Mouse (Mus musculus) liver, embryonic 14.5 days (tissue): ENCODE data around the gene Pop5. TPM values are rescaled to one million over a fixed set of nuclear protein-coding genes. Genes with fewer than 3 reads are reported as not detected.

Source experiments
- ATAC-seq: fragments of 200-750 bp; cut with Nextera tagmentation; 2 replicates; pipeline ENCODE4 v1.8.0; 2017; ENCODE audit warnings: moderate number of reproducible peaks, mild to moderate bottlenecking, moderate library complexity; ENCODE audit not compliant: insufficient read depth
- DNase-seq, 3 experiments: peaks; one replicate each; pipeline ENCODE4 v3.0.0-alpha.2; 2012 to 2013; ENCODE audit warnings: low read depth in 3 of 3, low spot score in 3 of 3
- H3K27ac ChIP-seq: fragments of 300-500 bp; sonication (generic); 2 replicates; pipeline ENCODE4 v1.5.1; 2014; ENCODE audit warnings: moderate library complexity, mild to moderate bottlenecking, control low read depth, inconsistent platforms
- H3K27me3 ChIP-seq: fragments of 300-500 bp; sonication (generic); 2 replicates; pipeline ENCODE4 v1.6.1; 2014; ENCODE audit warnings: mild to moderate bottlenecking, low read length, moderate library complexity; ENCODE audit not compliant: control insufficient read depth, insufficient read depth
- H3K36me3 ChIP-seq: fragments of 300-500 bp; sonication (generic); replicated peaks from 2 replicates; pipeline ENCODE4 v1.6.1; 2014; ENCODE audit warnings: low read depth; ENCODE audit not compliant: control insufficient read depth, insufficient read depth
- H3K4me1 ChIP-seq, 2 experiments: fragments of 200-500 bp in 1 of 2; fragments of 300-500 bp in 1 of 2; sonication (generic) in 1 of 2; replicated peaks; 2 replicates each; pipeline ENCODE4 v1.6.1; 2012 to 2014; ENCODE audit warnings: antibody characterized with exemption in 1 of 2, inconsistent platforms in 1 of 2, low read length in 1 of 2; ENCODE audit not compliant: control insufficient read depth in 2 of 2, insufficient read depth in 2 of 2
- H3K4me2 ChIP-seq: fragments of 300-500 bp; sonication (generic); 2 replicates; pipeline ENCODE4 v1.6.1; 2014; ENCODE audit warnings: low read depth, mild to moderate bottlenecking, control low read depth, moderate library complexity
- H3K4me3 ChIP-seq, 2 experiments: fragments of 200-500 bp in 1 of 2; fragments of 300-500 bp in 1 of 2; sonication (generic) in 1 of 2; 2 replicates each; pipeline ENCODE4 v1.5.1; 2012 to 2014; ENCODE audit warnings: low read depth in 2 of 2, low read length in 2 of 2, mild to moderate bottlenecking in 2 of 2, control low read depth in 1 of 2, inconsistent platforms in 1 of 2, moderate library complexity in 1 of 2; ENCODE audit not compliant: insufficient read depth in 1 of 2
- H3K9ac ChIP-seq: fragments of 300-500 bp; sonication (generic); replicated peaks from 2 replicates; pipeline ENCODE4 v1.6.1; 2014; ENCODE audit warnings: mild to moderate bottlenecking, control low read depth, moderate library complexity
- H3K9me3 ChIP-seq: fragments of 300-500 bp; sonication (generic); 2 replicates; pipeline ENCODE4 v1.6.1; 2016; ENCODE audit warnings: low read length, mixed read lengths; ENCODE audit not compliant: control insufficient read depth
- CTCF ChIP-seq: IDR thresholded peaks from 2 replicates; pipeline ENCODE4 v1.5.1; 2016; ENCODE audit warnings: antibody characterized with exemption, low read depth, control low read depth
- EP300 ChIP-seq: IDR thresholded peaks from 2 replicates; pipeline ENCODE4 v1.6.1; 2016; ENCODE audit warnings: antibody characterized with exemption, low read depth
- WGBS: fragments of 180-500 bp; shearing (Covaris S2); extraction: QIAGEN DNeasy Blood & Tissue Kit; methylation state at CpG from one replicate; pipeline ENCODE4 v1.1.7; 2014; ENCODE audit not compliant: insufficient replicate concordance; 5-methylcytosine and 5-hydroxymethylcytosine counted together
- polyA plus RNA-seq, 2 experiments: library from polyadenylated mRNA; depleted of rRNA in 1 of 2; stranded (reverse) in 1 of 2; unstranded in 1 of 2; fragments of >200 nt; fragmentation: Nextera tagmentation in 1 of 2; extraction: Ambion mirVana in 1 of 2; gene quantifications; 2 replicates each; pipeline versions ENCODE4 v1.2.1 to v1.2.3; 2012 to 2014

Gene Pop5
- polyA plus RNA-seq, 2 experiments, result 55.2 to 95.5 TPM

DNA sequence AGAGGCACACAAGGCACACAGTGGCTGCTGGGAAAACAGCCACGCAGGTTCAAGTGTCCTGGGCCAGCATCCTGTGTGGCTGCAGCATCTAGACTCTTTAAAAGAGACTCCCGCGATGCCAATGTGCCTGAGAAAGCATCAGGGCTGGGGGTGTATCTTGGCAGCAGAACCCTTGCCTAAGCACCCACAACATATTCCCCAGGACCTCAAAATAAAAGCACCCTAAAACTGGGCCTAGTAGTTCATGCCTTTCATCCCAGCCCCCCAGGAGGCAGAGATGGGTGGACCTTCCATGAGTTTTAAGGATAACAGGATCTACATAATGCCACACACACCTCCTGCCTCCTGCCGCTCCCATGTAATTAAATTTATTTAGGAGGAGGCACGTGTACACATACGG lies 1.1 kb upstream of the Pop5 start:
- Histone ChIP-seq H3K4me1 (peaks cover 4 to 12% of the 10 kb centered on the region in 2 experiments; a peak in 3 of 4 replicates), H3K4me3 (no peak overlapping the region), H3K27ac (no peak overlapping the region), H3K4me2 (no peak overlapping the region), H3K9ac (no peak overlapping the region), H3K9me3 (no peaks in the 10 kb centered on the region), H3K27me3 (peaks cover 19% of the 10 kb centered on the region), H3K36me3 (no peaks in the 10 kb centered on the region; the same call in 1 of the 2 replicates)
- ATAC-seq (no peak), DNase-seq (no peak)
- TF ChIP-seq CTCF, result no peak
- TF ChIP-seq EP300, result no peak
- 68% methylated on average over 6 of the region's 6 CpGs for WGBS

DNA sequence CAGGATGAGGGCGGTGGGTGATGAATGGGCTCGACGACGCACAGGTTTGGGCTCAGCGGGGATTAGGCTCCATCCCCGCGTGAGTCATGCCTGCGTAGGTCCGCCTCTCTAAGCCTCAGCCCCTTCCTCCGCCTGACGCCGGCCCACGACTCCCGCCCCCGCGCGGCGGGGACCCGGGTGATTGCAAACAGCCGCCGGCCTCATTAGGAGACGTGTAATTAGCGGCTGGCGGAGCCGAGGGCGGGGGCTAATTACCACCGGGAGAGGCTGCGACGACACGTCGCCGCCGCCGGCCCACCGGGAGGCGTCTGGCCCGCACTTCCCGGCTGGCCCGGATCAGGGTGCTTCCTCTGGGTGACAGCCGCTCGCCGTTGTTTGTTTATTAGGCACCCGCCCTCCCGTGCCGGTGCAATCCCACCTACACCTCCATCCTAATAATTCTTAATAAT lies 289 bp upstream of the Pop5 start:
- DNase-seq, result no peak
- under 1% methylated on average over 45 of the region's 45 CpGs for WGBS
- peak overlapping the region; percentile 49 to 50 for H3K4me3 ChIP-seq

DNA sequence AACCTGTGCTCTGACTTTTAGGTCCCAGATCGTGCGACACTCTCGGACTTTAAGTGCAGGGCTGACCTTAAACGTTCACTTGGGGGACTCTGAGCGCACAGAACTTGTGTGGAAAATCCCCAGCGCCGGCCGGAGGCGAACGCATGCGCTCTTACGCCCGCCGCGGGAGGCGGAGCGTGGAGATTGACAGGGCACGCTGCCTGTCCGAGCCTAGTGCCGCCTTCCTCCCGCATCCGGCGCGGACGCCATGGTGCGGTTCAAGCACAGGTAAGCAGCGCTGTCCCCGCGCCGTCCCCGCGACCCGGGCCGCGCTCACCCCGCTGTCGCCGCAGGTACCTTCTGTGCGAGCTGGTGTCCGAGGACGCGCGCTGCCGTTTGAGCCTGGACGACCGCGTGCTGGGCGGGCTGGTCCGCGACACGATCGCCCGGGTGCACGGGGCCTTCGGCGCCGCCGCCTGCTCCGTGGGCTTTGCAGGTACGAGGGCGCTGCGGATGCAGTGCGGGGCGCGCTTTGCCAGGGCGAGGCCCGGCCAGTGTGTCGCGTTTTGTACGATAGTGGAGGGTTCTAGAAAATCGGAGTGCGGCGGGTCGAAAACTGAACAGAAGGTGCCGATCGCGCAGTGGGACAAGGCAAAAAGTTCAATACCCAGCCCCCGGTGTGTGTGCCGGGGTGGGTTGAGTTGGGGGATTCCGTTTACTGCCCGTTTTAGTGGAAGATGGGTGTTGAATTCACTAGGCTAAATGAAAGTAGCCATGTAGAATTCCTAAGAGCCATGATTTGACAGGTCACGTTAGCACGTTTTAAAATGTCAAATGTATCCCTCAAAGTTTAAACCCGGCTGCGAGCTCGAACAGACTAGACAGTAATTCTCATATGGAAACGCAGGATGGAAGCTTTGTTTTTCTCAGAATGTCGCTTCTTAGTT lies 2.4 kb downstream of the Pop5 start:
- under 1% methylated on average over 88 of the region's 88 CpGs for WGBS
- ATAC-seq, result peak; percentile 86
- peak; percentile 79 to 87 (median 81) for DNase-seq
- peak overlapping the region; percentile 77 to 94 for H3K4me3 ChIP-seq
- H3K27me3 ChIP-seq, result peaks cover 19% of the 10 kb centered on the region
- H3K36me3 ChIP-seq, result peaks cover 34% of the 10 kb centered on the region
- H3K27ac ChIP-seq, result peak overlapping the region; percentile 47
- no peaks in the 10 kb centered on the region for H3K9me3 ChIP-seq
- H3K4me1 ChIP-seq, result peaks cover 4 to 12% of the 10 kb centered on the region in 2 experiments; a peak in 3 of 4 replicates
- peak overlapping the region; percentile 75 for H3K9ac ChIP-seq
- H3K4me2 ChIP-seq, result peak overlapping the region; percentile 93
- TF ChIP-seq EP300, result no peak
- no peak for TF ChIP-seq CTCF

More for the DNA sequence above, 289 bp upstream of the Pop5 start:
- Histone ChIP-seq H3K9ac (peak overlapping the region; percentile 43), H3K4me2 (peak overlapping the region; percentile 75), H3K4me1 (peaks cover 4 to 12% of the 10 kb centered on the region in 2 experiments; a peak in 3 of 4 replicates), H3K27ac (no peak overlapping the region), H3K9me3 (no peaks in the 10 kb centered on the region), H3K27me3 (peaks cover 19% of the 10 kb centered on the region), H3K36me3 (peaks cover 7% of the 10 kb centered on the region)
- TF ChIP-seq EP300 (no peak), CTCF (no peak)
- ATAC-seq, result peak; percentile 7; the same call in 1 of the 2 replicates

DNA sequence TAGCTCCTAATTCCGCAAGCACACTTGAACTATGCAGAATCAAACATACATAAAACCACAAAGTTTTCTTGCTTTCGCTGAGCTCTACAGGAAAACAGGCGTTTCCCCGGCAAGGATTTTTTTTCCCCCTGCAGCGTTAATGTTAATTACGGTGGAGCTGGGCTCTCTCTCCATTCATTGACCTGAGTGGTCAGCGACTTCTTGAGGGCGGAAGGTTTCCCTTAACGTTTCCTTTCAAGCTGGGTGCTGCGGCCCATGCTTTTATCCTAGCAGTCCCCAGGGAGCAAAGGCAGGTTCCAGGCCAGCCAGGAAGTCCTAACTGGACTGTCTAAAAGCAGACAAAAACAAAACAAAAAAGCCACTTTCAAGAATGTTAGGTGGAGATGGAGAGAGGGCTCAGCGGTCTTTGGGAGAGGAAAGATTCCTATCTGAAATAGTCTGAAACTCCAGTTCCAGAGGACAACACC lies 3.1 kb downstream of the Pop5 start:
- Histone ChIP-seq H3K27me3 (peaks cover 15% of the 10 kb centered on the region), H3K9me3 (no peaks in the 10 kb centered on the region), H3K9ac (peak overlapping the region; percentile 75), H3K36me3 (peaks cover 41% of the 10 kb centered on the region), H3K4me1 (peaks cover 4 to 12% of the 10 kb centered on the region in 2 experiments; a peak in 3 of 4 replicates), H3K27ac (peak overlapping the region; percentile 32), H3K4me3 (peak overlapping the region; percentile 77 to 94), H3K4me2 (peak overlapping the region; percentile 93)
- WGBS, result 5% methylated on average over 11 of the region's 11 CpGs
- no peak for TF ChIP-seq CTCF
- 0 out of 2 replicates have a peak, but pooled peaks have one; percentile 15 for TF ChIP-seq EP300
- no peak for ATAC-seq
- DNase-seq, result no peak

DNA sequence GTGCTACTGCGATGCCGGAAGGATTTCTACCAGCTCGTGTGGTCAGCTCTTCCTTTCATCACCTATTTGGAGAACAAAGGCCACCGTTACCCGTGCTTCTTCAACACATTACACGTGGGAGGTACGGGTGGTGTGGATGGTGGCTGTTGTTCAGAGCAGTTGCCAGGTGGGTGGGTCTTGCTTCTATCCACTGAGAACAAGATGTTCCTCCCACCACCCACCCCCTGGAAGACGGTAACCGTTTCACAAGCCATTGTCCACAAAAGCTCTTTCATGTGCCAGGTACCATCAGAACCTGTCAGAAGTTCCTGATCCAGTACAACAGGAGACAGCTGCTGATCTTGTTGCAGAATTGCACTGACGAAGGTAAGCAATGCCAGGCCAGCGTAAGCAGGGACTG lies 4.6 kb downstream of the Pop5 start:
- no peak overlapping the region for H3K4me3 ChIP-seq
- H3K36me3 ChIP-seq, result peaks cover 55% of the 10 kb centered on the region
- peaks cover 4 to 12% of the 10 kb centered on the region in 2 experiments; a peak in 3 of 4 replicates for H3K4me1 ChIP-seq
- H3K4me2 ChIP-seq, result no peak overlapping the region
- 87% methylated on average over 11 of the region's 11 CpGs for WGBS
- DNase-seq (no peak), ATAC-seq (no peak)
- TF ChIP-seq EP300, result no peak
- TF ChIP-seq CTCF, result no peak
- no peak overlapping the region for H3K9ac ChIP-seq
- H3K9me3 ChIP-seq, result no peaks in the 10 kb centered on the region
- H3K27me3 ChIP-seq, result peaks cover 5% of the 10 kb centered on the region
- H3K27ac ChIP-seq, result no peak overlapping the region
